Mouse (Mus musculus) liver, adult 2 months (tissue): ENCODE measurements around the gene 4930426L09Rik.

ENCODE experiments used
- CTCF ChIP-seq: fragments of 200-500 bp; IDR thresholded peaks from 2 replicates; pipeline ENCODE4 v1.5.1; 2011; ENCODE audit warnings: low read depth, low read length, control low read depth
- POLR2A ChIP-seq: fragments of 200-500 bp; IDR thresholded peaks from 2 replicates; pipeline ENCODE4 v1.6.1; 2011; ENCODE audit warnings: low read length, control low read depth; ENCODE audit not compliant: insufficient read depth; ENCODE audit errors: extremely low read depth

DNA sequence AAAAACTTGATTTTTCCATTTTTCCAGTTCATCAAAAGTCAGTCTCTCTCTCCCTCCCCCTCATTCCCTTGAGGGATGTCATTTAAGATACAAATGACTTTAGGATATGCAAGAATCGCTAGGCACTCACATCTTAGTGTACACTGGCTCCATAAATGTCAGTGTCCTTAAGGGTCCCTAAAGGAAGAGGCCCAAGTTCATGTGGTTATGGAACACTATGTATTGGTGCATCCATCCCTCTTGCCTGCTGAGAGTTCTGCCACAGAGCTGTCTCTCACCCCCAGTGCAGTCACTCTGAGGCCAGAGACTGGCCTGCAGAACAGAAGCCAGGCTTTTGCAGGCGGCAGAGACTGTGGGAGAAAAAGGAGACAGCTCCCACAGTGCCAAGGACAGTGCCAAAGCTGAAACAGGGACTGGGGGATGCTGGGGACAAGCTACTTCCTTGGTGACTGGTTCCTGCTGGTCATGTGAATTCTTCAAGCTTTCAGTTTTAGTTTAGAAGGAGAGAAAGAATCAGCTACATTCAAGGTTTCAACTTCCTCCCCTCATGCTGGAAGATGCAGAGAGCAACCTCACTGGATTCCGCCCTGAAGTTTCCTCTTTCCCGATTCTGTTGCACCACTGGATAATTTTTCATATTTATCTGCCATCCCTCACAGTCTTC is 39.9 kb downstream of the 4930426L09Rik start:
- no peak for TF ChIP-seq CTCF
- TF ChIP-seq POLR2A: no peak
